Mouse (Mus musculus): ENCODE results near the gene Sik1. TPM values are rescaled to one million over a fixed set of nuclear protein-coding genes. Genes with fewer than 3 reads are reported as not detected.
"Not testable (repeated sequence)": the region's sequence is repeated elsewhere in the genome, so short reads cannot be mapped to it uniquely, and the experiment has no call there.

Sik1 gene
- 1.5 and 4.2 TPM in 2 replicates for total RNA-seq (2015; ENCODE audit: low replicate concordance)
- 2.8 and 3.5 TPM in 2 replicates for total RNA-seq (2017; ENCODE audit: low replicate concordance)

- peak; percentile 83 for ATAC-seq (replicated peaks; ENCODE audit: low FRiP score, poor library complexity, severe bottlenecking)
Observed at GRCm38 (mm10) chr17:31855597-31856518, at the start of gene Sik1. TSS of gene Sik1 (minus strand) at chr17:31855804.

- ATAC-seq (replicated peaks; ENCODE audit: low FRiP score, poor library complexity, severe bottlenecking), result no peak
Observed at GRCm38 (mm10) chr17:31905201-31905790, 49.7 kb upstream of the Sik1 start.

GRCm38 (mm10) chr17:31904036-31904435 lies 48.4 kb upstream of the Sik1 start:
- no peak for ATAC-seq (replicated peaks; ENCODE audit: low FRiP score, poor library complexity, severe bottlenecking)

- ATAC-seq (replicated peaks; ENCODE audit: low FRiP score, poor library complexity, severe bottlenecking), result no peak
Observed at GRCm38 (mm10) chr17:31902630-31903198, 47.1 kb upstream of the Sik1 start.

DNA sequence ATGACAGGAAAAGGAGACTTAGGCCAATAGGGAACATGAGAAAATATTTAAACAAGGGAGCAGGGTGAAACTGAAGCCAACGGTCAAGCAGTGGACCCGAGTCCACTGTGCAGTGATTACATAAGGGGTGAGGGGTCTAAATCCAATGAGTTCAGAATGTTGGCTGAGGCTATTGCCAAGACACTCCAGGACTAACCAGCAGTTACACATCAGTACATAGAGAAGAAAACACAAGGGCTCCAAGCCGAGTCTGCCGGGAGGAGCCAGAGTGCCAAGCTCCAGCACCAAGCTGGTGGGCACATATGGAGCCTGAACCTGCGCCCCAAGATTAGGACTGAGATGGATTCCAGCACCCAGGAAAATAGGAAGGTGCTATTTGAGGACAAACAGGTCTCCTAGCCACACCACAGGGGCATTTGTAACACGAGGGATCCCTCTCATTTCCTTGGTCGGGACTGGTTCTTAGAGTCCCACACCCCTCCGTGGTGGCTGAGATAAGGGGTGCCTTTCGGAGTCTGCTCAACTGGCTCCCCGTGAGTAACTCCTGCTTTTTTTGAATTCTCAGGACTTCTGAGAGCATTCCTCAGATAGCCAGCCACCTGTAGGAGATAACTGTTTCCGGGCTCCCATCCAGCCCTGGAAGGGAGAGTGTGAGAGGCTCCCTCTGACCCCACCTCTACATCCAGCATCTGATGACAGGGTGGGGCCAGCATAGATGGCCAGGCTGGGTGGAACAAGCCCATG lies 46.0 kb upstream of the Sik1 start:
- ATAC-seq (replicated peaks; ENCODE audit: low FRiP score, poor library complexity, severe bottlenecking), result no peak

DNA sequence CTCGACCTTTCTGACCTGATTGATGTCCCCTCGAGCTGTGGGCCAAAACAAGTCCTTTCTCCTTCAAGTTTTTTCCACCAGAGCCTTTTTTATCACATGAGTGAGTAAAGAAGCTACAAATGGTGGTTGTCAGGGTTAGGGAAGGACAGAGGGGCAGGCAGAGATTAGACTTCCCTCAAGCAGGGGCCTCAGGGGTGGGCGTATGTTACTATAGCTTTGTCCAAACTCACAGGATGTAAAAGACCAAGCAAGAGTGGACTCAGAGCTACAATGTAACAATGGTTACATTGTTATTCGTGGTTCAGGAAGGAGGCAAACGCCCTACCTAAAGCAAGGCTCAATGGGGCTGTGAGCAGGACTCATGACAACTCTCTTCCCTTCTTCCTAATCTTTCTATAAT lies 43.3 kb upstream of the Sik1 start:
- no peak for ATAC-seq (replicated peaks; ENCODE audit: low FRiP score, poor library complexity, severe bottlenecking)

- ATAC-seq (replicated peaks; ENCODE audit: low FRiP score, poor library complexity, severe bottlenecking), result no peak
Observed at GRCm38 (mm10) chr17:31897186-31897793, 41.7 kb upstream of the Sik1 start.

DNA sequence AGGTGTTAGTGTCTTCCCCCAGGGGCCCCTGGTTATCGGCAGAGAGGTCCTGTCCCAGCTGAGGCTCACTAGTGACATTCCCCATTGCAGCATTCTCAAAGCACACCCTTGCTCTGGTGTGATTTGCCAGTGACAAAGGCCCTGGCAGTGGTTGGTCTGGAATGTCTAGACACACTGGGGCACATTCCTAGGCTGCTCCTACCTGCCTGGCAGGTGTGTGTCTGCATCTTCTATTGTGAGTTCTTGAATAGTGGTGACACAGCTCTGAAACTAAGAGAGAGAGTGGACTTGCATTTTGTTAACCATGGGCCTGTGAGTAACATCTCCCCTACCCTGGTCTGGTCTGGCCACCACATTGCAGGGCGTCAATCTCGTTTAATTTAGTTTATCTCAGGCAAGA lies 41.1 kb upstream of the Sik1 start:
- no peak for ATAC-seq (replicated peaks; ENCODE audit: low FRiP score, poor library complexity, severe bottlenecking)

DNA sequence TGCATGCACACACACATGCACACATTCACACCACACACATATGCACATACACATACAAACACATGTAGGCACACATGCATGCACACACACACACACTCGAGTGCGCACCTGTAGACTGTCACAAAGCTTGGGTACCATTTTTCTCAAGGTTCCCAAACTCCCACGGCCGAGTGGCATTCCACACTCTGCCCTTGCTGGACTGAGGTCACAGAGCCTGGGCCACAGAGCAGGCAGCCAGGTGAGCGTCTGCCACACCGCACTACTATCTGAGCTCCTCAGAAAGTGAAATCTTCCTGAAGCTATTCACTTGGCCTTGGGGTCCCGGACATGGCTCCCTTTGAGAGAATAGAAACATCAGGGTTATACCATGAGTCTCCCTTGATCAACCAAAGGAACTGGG lies 40.7 kb upstream of the Sik1 start:
- ATAC-seq (replicated peaks; ENCODE audit: low FRiP score, poor library complexity, severe bottlenecking), result no peak

DNA sequence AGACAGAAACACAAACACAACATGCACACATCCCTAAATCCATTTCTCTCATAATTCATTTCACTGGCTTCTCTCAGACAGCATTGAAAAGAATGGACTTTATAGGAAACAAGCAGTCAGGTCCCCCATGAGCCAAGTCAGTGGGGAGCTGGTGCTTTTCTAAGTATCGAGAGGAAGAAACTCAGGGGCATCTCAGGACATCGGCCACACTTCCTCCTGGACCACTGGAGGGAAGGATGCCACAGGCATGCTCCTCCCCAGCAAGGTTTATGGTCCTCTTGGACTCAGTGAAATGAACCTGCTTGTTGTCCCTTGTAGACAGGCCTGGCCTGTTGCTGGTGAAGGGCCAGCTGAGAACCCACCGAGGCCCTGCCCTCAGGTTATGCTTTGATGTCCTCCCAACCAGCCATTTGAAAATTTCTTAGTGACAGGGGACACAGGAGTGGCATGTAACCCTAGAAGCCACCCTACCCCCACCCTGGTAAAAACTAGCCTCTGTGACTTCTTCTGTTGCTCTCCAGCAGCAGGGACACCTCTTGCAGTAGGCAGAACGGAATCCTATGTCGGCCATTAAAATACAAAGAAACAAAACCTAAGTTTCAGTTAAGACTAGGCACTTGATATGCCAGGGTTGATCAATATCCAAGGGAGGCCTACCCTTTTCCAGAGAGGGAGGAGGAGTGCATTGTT lies 37.9 kb upstream of the Sik1 start:
- no peak for ATAC-seq (replicated peaks; ENCODE audit: low FRiP score, poor library complexity, severe bottlenecking)

DNA sequence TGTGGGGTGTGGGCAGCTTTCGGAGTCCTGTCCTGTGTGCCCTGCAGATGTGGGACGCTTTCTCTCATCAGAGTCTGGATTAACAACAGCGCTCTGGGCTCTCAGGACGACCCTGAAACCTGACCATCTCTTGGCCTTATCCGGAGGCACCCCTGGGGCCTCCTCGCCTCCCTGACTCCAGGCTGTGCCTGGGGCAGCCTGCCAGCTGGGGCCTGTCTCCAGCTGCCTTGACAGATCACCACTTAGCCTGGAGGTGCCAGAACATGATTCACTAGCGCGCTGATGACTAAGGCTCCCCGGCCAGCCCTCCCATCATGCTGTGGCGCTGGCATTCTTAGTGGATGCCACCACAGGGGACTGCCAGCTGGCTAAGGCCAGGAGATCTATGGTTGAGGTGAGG lies 37.1 kb upstream of the Sik1 start:
- no peak for ATAC-seq (replicated peaks; ENCODE audit: low FRiP score, poor library complexity, severe bottlenecking)

DNA sequence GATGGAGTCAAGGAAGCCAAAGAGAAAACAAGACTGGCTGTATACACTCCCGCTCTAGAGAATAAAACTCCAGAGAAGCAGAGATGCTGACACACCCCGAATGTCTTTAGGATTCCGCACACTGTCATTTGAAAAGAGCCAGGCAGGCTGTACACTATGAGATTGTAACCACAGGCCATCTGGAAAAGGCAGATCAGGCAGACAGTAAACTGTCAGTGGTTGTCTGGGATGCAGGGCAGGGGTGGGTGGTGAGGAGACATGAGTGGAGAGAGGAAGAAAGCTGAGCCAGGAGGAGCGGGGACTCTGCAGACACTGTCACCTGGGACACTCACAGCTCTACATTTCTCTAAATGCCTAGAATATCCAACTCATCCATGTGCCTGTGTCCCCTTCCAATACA lies 36.3 kb upstream of the Sik1 start:
- no peak for ATAC-seq (replicated peaks; ENCODE audit: low FRiP score, poor library complexity, severe bottlenecking)

- ATAC-seq (replicated peaks; ENCODE audit: low FRiP score, poor library complexity, severe bottlenecking), result no peak
Observed at GRCm38 (mm10) chr17:31890311-31890951, 34.8 kb upstream of the Sik1 start.

GRCm38 (mm10) chr17:31889446-31890201 lies 34.0 kb upstream of the Sik1 start:
- ATAC-seq (replicated peaks; ENCODE audit: low FRiP score, poor library complexity, severe bottlenecking), result no peak

DNA sequence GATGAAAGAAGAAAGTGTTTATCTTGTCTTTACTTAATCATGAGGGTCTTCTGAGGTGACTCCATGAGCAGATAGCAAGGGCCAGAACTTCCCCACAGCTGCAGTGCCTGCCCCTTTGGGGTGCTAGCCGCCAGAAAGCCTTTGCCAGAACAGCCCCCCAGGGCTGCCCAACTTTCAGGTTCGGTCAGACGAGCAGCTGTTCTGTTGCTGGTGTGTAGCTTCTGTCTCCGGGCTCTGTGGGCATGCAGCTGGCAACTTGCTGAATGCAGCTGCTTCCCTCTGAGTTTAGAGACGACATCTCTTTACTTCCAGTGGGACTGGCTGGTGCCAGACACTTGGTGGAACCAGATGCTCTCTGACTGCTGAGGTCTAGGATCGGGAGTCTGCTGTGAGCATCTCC lies 32.9 kb upstream of the Sik1 start:
- no peak for ATAC-seq (replicated peaks; ENCODE audit: low FRiP score, poor library complexity, severe bottlenecking)

GRCm38 (mm10) chr17:31884676-31885075 lies 29.1 kb upstream of the Sik1 start:
- not testable (repeated sequence) for ATAC-seq (replicated peaks; ENCODE audit: low FRiP score, poor library complexity, severe bottlenecking)

GRCm38 (mm10) chr17:31879406-31879805 lies 23.8 kb upstream of the Sik1 start:
- no peak for ATAC-seq (replicated peaks; ENCODE audit: low FRiP score, poor library complexity, severe bottlenecking)

- no peak for ATAC-seq (replicated peaks; ENCODE audit: low FRiP score, poor library complexity, severe bottlenecking)
Observed at GRCm38 (mm10) chr17:31877650-31878141, 22.1 kb upstream of the Sik1 start.
